Mouse (Mus musculus): ENCODE measurements around the gene Obscn. TPM values are rescaled to one million over a fixed set of nuclear protein-coding genes. Genes with fewer than 3 reads are reported as not detected.

The Obscn gene
- total and polyA plus RNA-seq, 3 experiments: 315 to 894 (median 667) TPM

DNA sequence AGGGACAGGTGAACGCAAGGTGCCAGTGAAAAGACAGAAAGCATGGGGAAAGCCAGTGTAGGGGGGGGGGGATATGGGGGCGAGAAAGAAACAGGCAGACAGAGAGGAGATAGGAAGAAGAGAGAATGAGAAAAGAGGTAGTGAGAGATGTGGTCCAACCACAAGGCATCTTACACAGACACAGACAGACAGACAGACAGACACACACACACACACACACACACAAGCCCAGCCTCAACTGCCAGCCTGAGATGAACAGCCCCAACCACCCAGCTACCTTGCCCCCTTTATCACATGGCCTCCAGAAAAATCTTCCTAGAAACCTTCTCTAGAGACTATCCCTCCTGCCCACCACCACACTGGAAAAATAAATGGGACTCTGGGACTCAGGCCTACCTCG lies 4.1 kb downstream of the Obscn start:
- H3K36me3 ChIP-seq (ENCODE audit: control insufficient read depth, insufficient read depth, low read length): 0 out of 2 replicates have a peak, but pooled peaks cover 3% of the 10 kb centered on the region
- H3K4me3 ChIP-seq: no peak overlapping the region
- no peak overlapping the region for H3K27ac ChIP-seq
- peaks cover 1% of the 10 kb centered on the region; the same call in 1 of the 2 replicates for H3K4me1 ChIP-seq (ENCODE audit: control insufficient read depth, insufficient read depth, low read length)
- no peaks in the 10 kb centered on the region; the same call in 1 of the 2 replicates for H3K79me2 ChIP-seq (replicated peaks; ENCODE audit: control insufficient read depth, insufficient read depth, low read length)
- TF ChIP-seq CTCF (IDR thresholded peaks at IDR 0.05) (no peak), EP300 (IDR thresholded peaks at IDR 0.05; ENCODE audit: insufficient read depth, low read depth, low read length) (no peak), POLR2A (IDR thresholded peaks at IDR 0.05; ENCODE audit: insufficient read depth, low read depth, low read length) (no peak)
- no peak overlapping the region for H3K9ac ChIP-seq (ENCODE audit: low read depth, low read length)
- 54% methylated on average over 2 of the region's 3 CpGs for WGBS
- intact Hi-C loops (cut with DNase I): loop anchor here (2.0 kb wide), 1 partner anchor 13 kb away; no protein-coding TSS in a partner anchor
- DNase-seq: no peak
- H3K27me3 ChIP-seq (ENCODE audit: control insufficient read depth, insufficient read depth, low read length): peaks cover 9% of the 10 kb centered on the region; the same call in 1 of the 2 replicates

DNA sequence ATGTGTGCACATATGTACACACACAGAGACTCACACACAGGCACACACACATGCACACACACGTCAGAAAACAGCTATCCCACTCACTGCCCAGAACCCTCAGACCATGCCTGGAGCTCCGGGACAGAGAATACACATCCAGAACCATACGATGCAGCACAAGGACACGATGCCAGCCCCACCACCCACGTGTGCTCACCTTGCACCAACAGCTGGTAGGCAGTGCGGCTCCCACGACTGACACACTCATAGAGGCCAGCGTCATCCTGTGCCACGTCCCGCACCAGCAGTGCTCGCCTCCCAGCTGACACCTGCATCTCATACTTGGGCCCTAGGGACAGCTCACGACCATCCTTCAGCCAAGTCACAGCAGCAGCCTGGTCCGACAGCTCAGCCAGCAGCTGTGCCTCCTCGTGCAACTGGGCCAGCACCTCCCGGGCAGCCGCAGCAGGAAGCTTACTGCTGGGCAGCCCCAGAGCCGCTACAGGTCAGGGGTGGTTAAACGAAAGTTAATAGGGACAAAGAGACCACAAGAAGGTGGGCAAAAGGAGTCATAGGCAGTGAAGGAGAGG lies 4.8 kb downstream of the Obscn start:
- intact Hi-C loops (cut with DNase I): no loop called here
- Histone ChIP-seq H3K9ac (ENCODE audit: low read depth, low read length) (no peak overlapping the region), H3K27me3 (ENCODE audit: control insufficient read depth, insufficient read depth, low read length) (peaks cover 9% of the 10 kb centered on the region; the same call in 1 of the 2 replicates), H3K79me2 (replicated peaks; ENCODE audit: control insufficient read depth, insufficient read depth, low read length) (no peaks in the 10 kb centered on the region; the same call in 1 of the 2 replicates), H3K4me1 (ENCODE audit: control insufficient read depth, insufficient read depth, low read length) (peaks cover 1% of the 10 kb centered on the region; the same call in 1 of the 2 replicates), H3K4me3 (no peak overlapping the region), H3K27ac (no peak overlapping the region), H3K36me3 (ENCODE audit: control insufficient read depth, insufficient read depth, low read length) (0 out of 2 replicates have a peak, but pooled peaks cover 3% of the 10 kb centered on the region)
- WGBS: 59% methylated on average over 18 of the region's 18 CpGs
- DNase-seq: no peak
- TF ChIP-seq CTCF (IDR thresholded peaks at IDR 0.05) (no peak), EP300 (IDR thresholded peaks at IDR 0.05; ENCODE audit: insufficient read depth, low read depth, low read length) (no peak), POLR2A (IDR thresholded peaks at IDR 0.05; ENCODE audit: insufficient read depth, low read depth, low read length) (no peak)

DNA sequence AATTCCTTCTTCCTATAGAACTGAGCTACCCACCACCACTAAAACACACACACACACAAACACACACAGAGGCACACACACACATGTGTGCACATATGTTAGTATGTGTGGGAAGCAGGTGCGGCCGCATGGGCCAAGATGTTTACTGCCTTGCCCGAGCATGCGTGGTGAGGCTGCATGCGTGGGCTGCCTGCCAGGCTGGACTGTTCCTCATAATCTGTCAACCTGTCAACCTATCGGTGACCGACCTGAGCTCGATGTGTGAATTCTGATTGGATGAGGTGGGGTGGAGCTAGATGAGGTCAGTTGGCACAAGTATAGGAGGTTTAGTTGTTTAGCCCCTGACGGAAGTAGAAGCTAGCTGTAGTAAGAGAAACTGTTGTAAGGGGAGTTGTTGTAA lies 5.4 kb downstream of the Obscn start:
- TF ChIP-seq POLR2A (IDR thresholded peaks at IDR 0.05; ENCODE audit: insufficient read depth, low read depth, low read length) (0 out of 2 replicates have a peak, but pooled peaks have one; percentile 16), CTCF (IDR thresholded peaks at IDR 0.05) (no peak)
- 59% methylated on average over 9 of the region's 9 CpGs for WGBS
- intact Hi-C loops (cut with DNase I): no loop called here
- Histone ChIP-seq H3K79me2 (replicated peaks; ENCODE audit: control insufficient read depth, insufficient read depth, low read length) (no peaks in the 10 kb centered on the region; the same call in 1 of the 2 replicates), H3K4me1 (ENCODE audit: control insufficient read depth, insufficient read depth, low read length) (peaks cover 1% of the 10 kb centered on the region; the same call in 1 of the 2 replicates), H3K27me3 (ENCODE audit: control insufficient read depth, insufficient read depth, low read length) (peaks cover 6% of the 10 kb centered on the region; the same call in 1 of the 2 replicates), H3K9ac (ENCODE audit: low read depth, low read length) (no peak overlapping the region), H3K36me3 (ENCODE audit: control insufficient read depth, insufficient read depth, low read length) (0 out of 2 replicates have a peak, but pooled peaks cover 3% of the 10 kb centered on the region), H3K4me3 (no peak overlapping the region), H3K27ac (no peak overlapping the region)
- DNase-seq: peak in 1 of 2 experiments; percentile 61

DNA sequence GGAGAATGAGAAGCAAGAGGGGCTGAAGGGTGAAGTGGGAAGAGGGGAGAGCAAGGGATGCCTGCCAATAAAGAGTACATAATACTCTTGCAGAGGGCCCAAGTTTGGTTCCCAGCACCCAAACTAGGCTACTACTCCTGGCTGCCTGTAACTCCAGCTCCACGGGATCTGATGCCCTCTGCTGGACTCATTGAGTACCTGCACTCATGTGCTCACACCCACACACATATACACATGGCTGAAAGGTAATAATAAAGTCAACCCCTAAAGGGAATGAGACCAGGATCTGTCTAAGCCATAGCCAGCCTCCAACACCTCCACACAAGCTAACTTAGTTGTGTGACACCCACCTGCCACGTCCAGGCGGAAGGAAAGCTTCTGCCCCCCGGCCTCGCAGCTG lies 30.3 kb downstream of the Obscn start:
- no peaks in the 10 kb centered on the region for H3K4me1 ChIP-seq (ENCODE audit: control insufficient read depth, insufficient read depth, low read length)
- TF ChIP-seq POLR2A (IDR thresholded peaks at IDR 0.05; ENCODE audit: insufficient read depth, low read depth, low read length) (no peak), CTCF (IDR thresholded peaks at IDR 0.05) (peak; percentile 21; the same call in 1 of the 2 replicates)
- 89% methylated on average over 5 of the region's 5 CpGs for WGBS
- H3K27me3 ChIP-seq (ENCODE audit: control insufficient read depth, insufficient read depth, low read length): no peaks in the 10 kb centered on the region
- intact Hi-C loops (cut with DNase I): no loop called here
- no peaks in the 10 kb centered on the region for H3K36me3 ChIP-seq (ENCODE audit: control insufficient read depth, insufficient read depth, low read length)
- no peak for DNase-seq
- no peak overlapping the region for H3K27ac ChIP-seq
- H3K4me3 ChIP-seq: no peak overlapping the region
- no peak overlapping the region for H3K9ac ChIP-seq (ENCODE audit: low read depth, low read length)
- no peaks in the 10 kb centered on the region for H3K79me2 ChIP-seq (replicated peaks; ENCODE audit: control insufficient read depth, insufficient read depth, low read length)

DNA sequence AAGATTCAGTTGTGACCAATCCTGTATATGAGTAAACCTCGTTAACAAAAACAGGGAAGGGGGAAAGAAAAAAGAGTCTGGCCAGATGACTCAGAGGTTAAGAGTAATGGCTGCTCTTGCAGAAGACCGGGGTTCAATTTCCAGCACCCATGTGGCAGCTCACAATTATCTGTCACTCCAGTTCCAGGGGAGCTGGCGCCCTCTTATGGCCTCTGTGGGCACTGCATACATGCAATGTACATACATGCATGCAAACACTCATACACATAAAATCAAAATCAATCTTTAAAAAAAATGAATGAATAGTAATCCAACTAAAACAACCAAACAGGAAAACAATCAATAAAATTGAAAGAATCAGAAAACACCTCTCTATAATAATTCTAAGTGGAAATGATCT lies 33.9 kb downstream of the Obscn start:
- no peak for DNase-seq
- no peak overlapping the region for H3K27ac ChIP-seq
- no peak for TF ChIP-seq POLR2A (IDR thresholded peaks at IDR 0.05; ENCODE audit: insufficient read depth, low read depth, low read length)
- TF ChIP-seq CTCF (IDR thresholded peaks at IDR 0.05): peak; percentile 56
- no peak overlapping the region for H3K4me3 ChIP-seq
- H3K9ac ChIP-seq (ENCODE audit: low read depth, low read length): no peak overlapping the region
- H3K27me3 ChIP-seq (ENCODE audit: control insufficient read depth, insufficient read depth, low read length): no peaks in the 10 kb centered on the region
- intact Hi-C loops (cut with DNase I): no loop called here
- no peaks in the 10 kb centered on the region for H3K36me3 ChIP-seq (ENCODE audit: control insufficient read depth, insufficient read depth, low read length)
- no peaks in the 10 kb centered on the region for H3K4me1 ChIP-seq (ENCODE audit: control insufficient read depth, insufficient read depth, low read length)
- WGBS: 72% methylated on average over 3 of the region's 3 CpGs
- H3K79me2 ChIP-seq (replicated peaks; ENCODE audit: control insufficient read depth, insufficient read depth, low read length): no peaks in the 10 kb centered on the region

DNA sequence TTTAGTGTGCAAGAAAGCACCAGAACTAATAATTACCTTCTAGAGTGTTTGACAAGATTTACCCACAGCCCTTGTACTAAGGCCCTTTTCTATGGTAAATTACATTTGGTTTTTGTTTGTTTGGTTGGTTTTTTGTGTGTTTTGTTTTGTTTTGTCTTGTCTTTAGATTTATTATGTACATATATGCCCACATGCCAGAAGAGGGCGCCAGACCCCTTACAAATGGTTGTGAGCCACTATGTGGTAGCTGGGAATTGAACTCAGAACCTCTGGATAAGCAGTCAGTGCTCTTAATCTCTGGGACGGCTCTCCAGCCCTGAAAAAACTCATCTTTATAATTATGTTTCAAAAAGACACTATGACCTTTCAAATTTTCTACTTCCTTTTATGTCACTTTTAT lies 37.9 kb downstream of the Obscn start:
- no peaks in the 10 kb centered on the region; the same call in 1 of the 2 replicates for H3K79me2 ChIP-seq (replicated peaks; ENCODE audit: control insufficient read depth, insufficient read depth, low read length)
- no peak for DNase-seq
- intact Hi-C loops (cut with DNase I): loop anchor here (2.0 to 5.0 kb wide), 2 partner anchors 90 to 194 kb away; partner anchors contain the start of gene Wnt3a
- no peak overlapping the region for H3K4me3 ChIP-seq
- H3K27me3 ChIP-seq (ENCODE audit: control insufficient read depth, insufficient read depth, low read length): no peaks in the 10 kb centered on the region
- no peak overlapping the region for H3K9ac ChIP-seq (ENCODE audit: low read depth, low read length)
- H3K4me1 ChIP-seq (ENCODE audit: control insufficient read depth, insufficient read depth, low read length): no peaks in the 10 kb centered on the region
- H3K36me3 ChIP-seq (ENCODE audit: control insufficient read depth, insufficient read depth, low read length): no peaks in the 10 kb centered on the region; the same call in 1 of the 2 replicates
- TF ChIP-seq EP300 (IDR thresholded peaks at IDR 0.05; ENCODE audit: insufficient read depth, low read depth, low read length) (no peak), CTCF (IDR thresholded peaks at IDR 0.05) (peak; percentile 68)
- H3K27ac ChIP-seq: no peak overlapping the region
- WGBS: 19% methylated on average over 2 of the region's 2 CpGs

Measured in heart, adult 2 months (tissue).